Mouse (Mus musculus) CH12.LX (cell line): Measurements from ENCODE around the gene Dpp6. TPM values are rescaled to one million over a fixed set of nuclear protein-coding genes. Genes with fewer than 3 reads are reported as not detected.

Experiments used
- DNase-seq: peaks from one replicate; pipeline ENCODE4 v3.0.0-alpha.2; 2013; ENCODE audit errors: extremely low read depth
- H3K27ac ChIP-seq: 2 replicates; pipeline ENCODE4 v1.5.1; 2012; ENCODE audit warnings: low read depth, mild to moderate bottlenecking, control low read depth, moderate library complexity; ENCODE audit not compliant: insufficient read depth
- H3K27me3 ChIP-seq: replicated peaks from 2 replicates; pipeline ENCODE3; 2012; ENCODE audit warnings: inconsistent platforms
- H3K36me3 ChIP-seq, 2 experiments: replicated peaks in 1 of 2; 2 replicates each; pipeline versions ENCODE3 to v1.6.1; 2012; ENCODE audit warnings: inconsistent platforms in 1 of 2, low read length in 1 of 2, mild to moderate bottlenecking in 1 of 2, mixed read lengths in 1 of 2, moderate library complexity in 1 of 2; ENCODE audit not compliant: control insufficient read depth in 1 of 2, insufficient read depth in 1 of 2
- H3K4me1 ChIP-seq, 2 experiments: 2 replicates each; pipeline ENCODE4 v1.6.1; 2012; ENCODE audit warnings: inconsistent platforms in 1 of 2, moderate library complexity in 1 of 2; ENCODE audit not compliant: insufficient read depth in 2 of 2, control insufficient read depth in 1 of 2
- H3K4me2 ChIP-seq: 2 replicates; pipeline ENCODE4 v1.6.1; 2012; ENCODE audit warnings: low read depth, mild to moderate bottlenecking, control low read depth; ENCODE audit not compliant: poor library complexity, insufficient read depth, severe bottlenecking
- H3K4me3 ChIP-seq, 3 experiments: fragments of 150-350 bp in 1 of 3; sonication (generic) in 1 of 3; replicated peaks in 1 of 3; 2 replicates each; pipeline versions ENCODE3 to v1.5.1; 2011 to 2012; ENCODE audit warnings: low read depth in 2 of 3, low read length in 2 of 3, mild to moderate bottlenecking in 2 of 3, moderate library complexity in 2 of 3, control low read depth in 1 of 3, improper control_type of control experiment in 1 of 3, inconsistent platforms in 1 of 3, mixed read lengths in 1 of 3; ENCODE audit not compliant: poor library complexity in 1 of 3
- H3K79me2 ChIP-seq: replicated peaks from 2 replicates; pipeline ENCODE4 v1.6.1; 2012; ENCODE audit warnings: mild to moderate bottlenecking, moderate library complexity; ENCODE audit not compliant: control insufficient read depth, poor library complexity, insufficient read depth, severe bottlenecking; ENCODE audit errors: extremely low read depth
- H3K9ac ChIP-seq: 2 replicates; pipeline ENCODE4 v1.6.1; 2012; ENCODE audit warnings: low read depth, mild to moderate bottlenecking, control low read depth, moderate library complexity; ENCODE audit not compliant: insufficient read depth
- H3K9me3 ChIP-seq: replicated peaks from 2 replicates; pipeline ENCODE3; 2012; ENCODE audit warnings: low read length, inconsistent platforms, mixed read lengths
- CHD1 ChIP-seq: IDR thresholded peaks from 2 replicates; pipeline ENCODE4 v1.6.1; 2012; ENCODE audit warnings: low read depth, low read length, improper control_type of control experiment, inconsistent platforms
- CHD2 ChIP-seq: IDR thresholded peaks from 2 replicates; pipeline ENCODE4 v1.6.1; 2011; ENCODE audit warnings: low read length, improper control_type of control experiment
- CTCF ChIP-seq, 2 experiments: IDR thresholded peaks in 1 of 2; conservative IDR thresholded peaks in 1 of 2; 2 replicates each; pipeline ENCODE4 v1.5.1; 2011 to 2012; ENCODE audit warnings: low read depth in 2 of 2, low read length in 2 of 2, improper control_type of control experiment in 1 of 2, inconsistent platforms in 1 of 2, mild to moderate bottlenecking in 1 of 2, moderate library complexity in 1 of 2
- EP300 ChIP-seq: IDR thresholded peaks from 2 replicates; pipeline ENCODE4 v1.6.1; 2011; ENCODE audit warnings: low read length, improper control_type of control experiment
- ETS1 ChIP-seq: conservative IDR thresholded peaks from 2 replicates; pipeline ENCODE4 v1.6.1; 2012; ENCODE audit warnings: low read depth, mild to moderate bottlenecking, inconsistent platforms, low read length, improper control_type of control experiment, moderate library complexity
- IRF4 ChIP-seq: IDR thresholded peaks from 2 replicates; pipeline ENCODE4 v1.6.1; 2014; ENCODE audit warnings: low read depth, mild to moderate bottlenecking, inconsistent platforms, low read length, improper control_type of control experiment
- JUN ChIP-seq: IDR thresholded peaks from 2 replicates; pipeline ENCODE4 v1.6.1; 2011; ENCODE audit warnings: low read depth, mild to moderate bottlenecking, low read length, improper control_type of control experiment, moderate library complexity; ENCODE audit not compliant: insufficient read depth
- JUND ChIP-seq: conservative IDR thresholded peaks from 2 replicates; pipeline ENCODE4 v1.6.1; 2011; ENCODE audit warnings: low read depth, low read length, improper control_type of control experiment
- MAX ChIP-seq: IDR thresholded peaks from 2 replicates; pipeline ENCODE4 v1.6.1; 2011; ENCODE audit warnings: low read length, improper control_type of control experiment
- MEF2A ChIP-seq: IDR thresholded peaks from 2 replicates; pipeline ENCODE4 v1.6.1; 2014; ENCODE audit warnings: low read depth, mild to moderate bottlenecking, inconsistent platforms, low read length, improper control_type of control experiment, borderline replicate concordance
- MXI1 ChIP-seq: IDR thresholded peaks from 2 replicates; pipeline ENCODE4 v1.6.1; 2011; ENCODE audit warnings: mild to moderate bottlenecking, low read depth, low read length, improper control_type of control experiment
- NRF1 ChIP-seq: IDR thresholded peaks from 2 replicates; pipeline ENCODE4 v1.6.1; 2014; ENCODE audit warnings: low read depth, mild to moderate bottlenecking, inconsistent platforms, low read length, improper control_type of control experiment, moderate library complexity
- POLR2A ChIP-seq: IDR thresholded peaks from 2 replicates; pipeline ENCODE4 v1.6.1; 2011; ENCODE audit warnings: low read depth, mild to moderate bottlenecking, improper control_type of control experiment, low read length
- RAD21 ChIP-seq: IDR thresholded peaks from 2 replicates; pipeline ENCODE4 v1.6.1; 2011; ENCODE audit warnings: low read depth, mild to moderate bottlenecking, low read length, improper control_type of control experiment, moderate library complexity
- SMC3 ChIP-seq: IDR thresholded peaks from 2 replicates; pipeline ENCODE4 v1.6.1; 2011; ENCODE audit warnings: low read depth, low read length, improper control_type of control experiment
- TBP ChIP-seq: conservative IDR thresholded peaks from 2 replicates; pipeline ENCODE4 v1.6.1; 2011; ENCODE audit warnings: low read depth, low read length, improper control_type of control experiment
- USF1 ChIP-seq: IDR thresholded peaks from 2 replicates; pipeline ENCODE4 v1.6.1; 2014; ENCODE audit warnings: low read depth, mild to moderate bottlenecking, inconsistent platforms, low read length, improper control_type of control experiment
- ZC3H11A ChIP-seq: IDR thresholded peaks from 2 replicates; pipeline ENCODE4 v1.6.1; 2012; ENCODE audit warnings: low read depth, mild to moderate bottlenecking, inconsistent platforms, low read length, improper control_type of control experiment
- ZKSCAN1 ChIP-seq: IDR thresholded peaks from 2 replicates; pipeline ENCODE4 v1.6.1; 2012; ENCODE audit warnings: low read depth, inconsistent platforms, low read length, improper control_type of control experiment, borderline replicate concordance
- ZMIZ1 ChIP-seq: IDR thresholded peaks from 2 replicates; pipeline ENCODE4 v1.6.1; 2012; ENCODE audit warnings: low read depth, mild to moderate bottlenecking, inconsistent platforms, low read length, improper control_type of control experiment
- dilution Hi-C: fragments of 300-500 bp; cut with MboI; formaldehyde crosslinking; loops from 2 replicates; pipeline ENCODE4 v1.14.3; 2020; ENCODE audit warnings: low sequenced_read_pairs; ENCODE audit not compliant: extremely low pct_unique_long_range_greater_than_20kb, extremely low pct_ligation_motif_present
- in situ Hi-C: fragments of 300-500 bp; cut with MboI; formaldehyde crosslinking; loops from 3 replicates; pipeline ENCODE4 v1.14.3; 2019; ENCODE audit warnings: low sequenced_read_pairs, low pct_ligation_motif_present, low pct_unique_long_range_greater_than_20kb, mixed read lengths
- polyA plus RNA-seq: library from polyadenylated mRNA; unstranded; fragments of >175 nt; gene quantifications from 2 replicates; pipeline ENCODE4 v1.2.1, GENCODE M21; 2012; ENCODE audit warnings: low read depth; ENCODE audit not compliant: insufficient read length
- total RNA-seq, 2 experiments: library from RNA; depleted of rRNA; stranded (reverse); fragments of 300-350 nt in 1 of 2; fragments of >200 nt in 1 of 2; gene quantifications; 2 replicates each; pipeline ENCODE4 v1.2.3; 2012 to 2014

Dpp6 gene
- total and polyA plus RNA-seq, 3 experiments, result not detected

GRCm38 (mm10) chr5:27671487-27671886, 854.5 kb downstream of the Dpp6 start:
- dilution Hi-C loops, result no loop called here

GRCm38 (mm10) chr5:27677247-27677666, 860.3 kb downstream of the Dpp6 start:
- no peak overlapping the region for H3K4me3 ChIP-seq
- H3K4me2 ChIP-seq, result no peak overlapping the region
- H3K9ac ChIP-seq, result no peak overlapping the region
- H3K79me2 ChIP-seq, result no peaks in the 10 kb centered on the region
- H3K36me3 ChIP-seq, result no peaks in the 10 kb centered on the region
- H3K27ac ChIP-seq, result no peak overlapping the region
- dilution Hi-C loops, result no loop called here
- in situ Hi-C loops, result no loop called here
- peaks cover 3 to 28% of the 10 kb centered on the region in 2 experiments; a peak in 2 of 4 replicates for H3K4me1 ChIP-seq
- DNase-seq, result peak; percentile 64
- no peaks in the 10 kb centered on the region for H3K9me3 ChIP-seq
- H3K27me3 ChIP-seq, result peaks cover 8% of the 10 kb centered on the region
- TF ChIP-seq ZC3H11A (no peak), SMC3 (peak; percentile 35), MXI1 (no peak), JUND (no peak), CTCF (conservative IDR thresholded peaks at IDR 0.05 in 1 of 2, IDR thresholded peaks at IDR 0.05 in 1 of 2; ENCODE audit: low read depth in 2 of 2, low read length in 2 of 2) (peak; percentile 36 to 72), JUN (no peak), TBP (no peak), ZKSCAN1 (no peak), CHD2 (no peak), RAD21 (peak; percentile 67), ZMIZ1 (no peak), CHD1 (no peak), EP300 (no peak), MEF2A (no peak)
- TF ChIP-seq, all 38 proteins: peak for 3

More at GRCm38 (mm10) chr5:27671487-27671886, 854.5 kb downstream of the Dpp6 start:
- TF ChIP-seq CHD2 (no peak), ZMIZ1 (no peak), IRF4 (no peak), POLR2A (no peak), ETS1 (no peak), TBP (no peak), NRF1 (no peak), USF1 (no peak), RAD21 (no peak), MAX (no peak)
- in situ Hi-C loops, result no loop called here
- peaks cover 8% of the 10 kb centered on the region for H3K27me3 ChIP-seq
- H3K4me3 ChIP-seq, result no peak overlapping the region
- no peaks in the 10 kb centered on the region for H3K9me3 ChIP-seq
- H3K27ac ChIP-seq, result no peak overlapping the region
- DNase-seq, result no peak
- no peaks in the 10 kb centered on the region for H3K79me2 ChIP-seq
- H3K4me2 ChIP-seq, result no peak overlapping the region
- no peaks in the 10 kb centered on the region for H3K36me3 ChIP-seq
- H3K4me1 ChIP-seq, result peaks cover 0 to 3% of the 10 kb centered on the region in 2 experiments; a peak in 1 of 4 replicates
- no peak overlapping the region for H3K9ac ChIP-seq
